Mouse (Mus musculus) gastrocnemius, postnatal 25 days (tissue): ENCODE measurements around the gene Slc29a1. TPM values are rescaled to one million over a fixed set of nuclear protein-coding genes. Genes with fewer than 3 reads are reported as not detected.

Experiments used
- DNase-seq: peaks from one replicate; pipeline ENCODE4 v3.0.0; 2022
- total RNA-seq, 2 experiments: library from RNA; stranded (reverse); gene quantifications; 1 replicate in 1 of 2; 2 replicates in 1 of 2; pipeline ENCODE4 v1.2.3; 2021

Slc29a1 gene
- total RNA-seq, 2 experiments from 2014 or later, result 41.4 to 42.2 TPM

DNA sequence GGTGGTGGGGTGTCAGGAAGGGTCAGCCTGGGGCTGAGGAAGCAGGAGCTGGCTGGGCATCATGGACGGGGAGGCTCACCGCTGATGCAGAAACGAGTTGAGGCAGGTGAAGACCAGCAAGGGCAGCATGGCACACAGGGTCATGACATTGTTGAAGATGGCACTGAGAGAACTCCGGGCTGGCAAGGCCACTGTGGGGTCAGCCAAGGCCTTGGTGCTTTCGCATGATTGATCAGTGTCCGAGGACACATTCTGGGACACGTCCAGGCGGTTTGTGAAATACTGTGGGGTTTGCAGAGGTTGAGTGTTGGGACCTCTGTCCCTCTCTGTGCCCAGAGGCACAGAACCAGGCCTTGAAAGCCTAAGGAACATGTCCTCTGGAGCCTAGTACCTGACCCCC lies 9.6 kb downstream of the Slc29a1 start:
- no peak for DNase-seq

DNA sequence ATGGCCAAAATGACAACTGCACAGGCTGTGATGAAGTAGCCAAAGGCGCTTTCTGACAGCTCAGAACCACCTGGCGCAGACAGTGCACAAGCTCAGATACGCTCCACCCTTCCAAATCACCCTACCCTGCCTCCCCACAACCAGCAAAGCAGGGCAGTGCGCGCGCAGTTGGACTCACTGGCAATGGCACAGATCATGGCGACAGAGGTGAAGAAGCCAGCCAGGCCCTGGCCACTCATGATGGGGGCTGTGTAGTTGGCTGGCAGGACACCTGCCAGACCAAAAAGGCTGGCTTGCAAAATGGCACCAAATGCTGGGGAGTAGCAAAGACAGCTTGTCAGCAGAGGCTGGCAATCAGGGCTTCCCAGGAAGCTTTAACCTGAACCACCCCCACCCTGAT lies 10.2 kb downstream of the Slc29a1 start:
- no peak for DNase-seq

DNA sequence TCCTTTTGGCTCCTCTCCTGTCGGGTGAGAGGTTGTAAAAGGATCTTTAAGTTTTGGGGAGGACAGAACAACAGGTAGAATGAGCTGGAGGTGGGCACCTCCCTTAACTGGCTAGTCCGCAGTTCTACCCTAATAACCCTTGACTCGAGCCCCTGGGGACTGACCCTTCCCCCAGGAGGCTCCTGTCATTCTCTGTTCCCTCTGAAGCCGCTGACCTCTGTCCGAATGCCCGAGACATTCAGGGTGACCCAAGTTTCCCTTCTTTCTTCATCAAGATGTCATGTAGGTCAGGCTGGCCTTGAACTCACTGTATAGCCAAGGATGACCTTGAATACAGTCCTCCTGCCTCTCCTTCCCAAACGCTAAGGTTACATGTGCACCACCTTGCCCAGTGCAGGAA lies 11.0 kb downstream of the Slc29a1 start:
- no peak for DNase-seq

DNA sequence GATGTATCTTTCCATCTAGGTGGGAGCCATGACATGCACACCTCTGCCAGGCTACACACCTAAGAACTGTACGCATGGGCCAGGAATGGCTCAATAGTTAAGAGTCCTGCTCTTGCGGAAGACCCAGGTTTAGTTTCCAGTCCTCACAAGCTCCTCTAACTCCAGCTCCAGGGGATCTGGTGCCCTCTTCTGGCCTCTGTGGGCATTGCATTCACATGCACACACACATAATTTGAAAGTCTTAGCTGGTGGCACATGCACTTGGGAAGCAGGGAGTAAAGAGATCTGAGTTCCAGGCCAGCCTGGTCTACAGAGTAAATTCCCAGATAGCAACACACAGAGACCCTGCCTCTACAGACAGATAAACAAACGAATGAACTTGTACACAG lies 13.0 kb downstream of the Slc29a1 start:
- DNase-seq, result no peak

DNA sequence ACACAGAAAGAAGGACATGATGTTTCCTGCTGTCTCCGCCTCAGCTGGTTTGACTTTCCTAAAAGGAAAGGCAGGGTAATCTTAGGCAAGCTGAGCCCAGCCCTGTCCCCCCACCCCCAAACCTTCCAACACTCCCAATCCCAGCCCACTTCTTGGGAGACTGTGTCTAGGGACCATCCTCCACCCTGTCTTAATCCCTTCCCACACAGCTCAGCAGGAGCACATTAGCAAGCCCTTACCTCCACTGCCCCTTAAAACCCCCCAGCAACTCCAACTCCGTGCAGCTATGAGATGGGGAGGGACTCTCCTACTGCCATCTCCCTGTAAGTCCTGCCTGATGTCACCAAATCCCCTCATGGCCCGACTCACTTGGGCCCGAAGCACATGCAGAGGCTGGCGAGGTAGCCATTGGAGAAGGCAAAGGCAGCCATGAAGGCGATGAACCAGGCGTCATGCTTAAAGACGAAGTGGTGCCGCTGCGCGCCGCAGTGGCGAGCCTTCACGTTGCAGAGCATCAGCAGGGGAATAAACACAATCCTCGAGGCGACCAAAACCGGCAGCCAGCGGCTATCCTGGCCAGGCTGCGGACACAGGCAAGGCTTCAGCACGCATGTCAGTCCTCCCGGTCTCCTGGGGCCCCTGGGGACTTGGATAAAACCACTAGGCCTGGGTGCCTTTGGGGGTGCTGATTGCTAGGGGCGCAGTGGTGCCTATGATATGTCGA lies 13.5 kb downstream of the Slc29a1 start:
- no peak for DNase-seq

DNA sequence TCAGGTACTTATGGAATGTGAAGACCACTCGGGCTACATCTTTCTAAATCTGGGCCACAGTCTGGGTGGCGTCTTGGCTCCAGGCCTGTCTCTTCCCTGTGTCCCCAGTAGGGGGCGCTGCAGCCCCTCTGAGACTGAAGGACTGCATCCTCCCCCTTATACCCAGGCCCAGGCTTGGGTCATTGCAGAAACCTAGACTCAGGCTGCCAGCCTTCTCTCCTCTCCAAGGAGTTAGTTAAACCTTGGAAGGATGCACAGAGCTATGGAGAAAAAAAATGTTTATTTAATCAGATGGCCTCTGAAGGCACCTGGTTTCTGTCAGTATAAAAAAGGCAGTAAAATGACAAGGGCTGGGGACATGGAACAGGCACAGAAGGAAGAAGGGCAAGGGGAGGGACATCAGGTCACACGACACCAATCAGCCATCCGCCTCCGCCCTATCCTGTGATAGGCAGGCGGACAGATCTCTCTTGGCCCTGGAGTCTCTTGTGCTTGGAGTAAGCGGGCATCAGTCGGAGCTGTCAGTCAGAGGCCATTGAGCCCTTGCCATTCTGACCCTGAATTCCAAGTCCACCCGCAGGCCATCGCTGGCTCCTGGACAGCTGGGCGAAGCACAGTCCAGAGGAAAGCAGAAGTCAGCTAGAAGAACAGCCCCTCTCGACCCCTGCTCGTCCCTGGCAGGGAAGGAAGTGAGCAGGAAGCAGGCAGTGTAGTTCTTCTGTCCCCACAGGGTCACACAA lies 14.3 kb downstream of the Slc29a1 start:
- peak; percentile 80 for DNase-seq

DNA sequence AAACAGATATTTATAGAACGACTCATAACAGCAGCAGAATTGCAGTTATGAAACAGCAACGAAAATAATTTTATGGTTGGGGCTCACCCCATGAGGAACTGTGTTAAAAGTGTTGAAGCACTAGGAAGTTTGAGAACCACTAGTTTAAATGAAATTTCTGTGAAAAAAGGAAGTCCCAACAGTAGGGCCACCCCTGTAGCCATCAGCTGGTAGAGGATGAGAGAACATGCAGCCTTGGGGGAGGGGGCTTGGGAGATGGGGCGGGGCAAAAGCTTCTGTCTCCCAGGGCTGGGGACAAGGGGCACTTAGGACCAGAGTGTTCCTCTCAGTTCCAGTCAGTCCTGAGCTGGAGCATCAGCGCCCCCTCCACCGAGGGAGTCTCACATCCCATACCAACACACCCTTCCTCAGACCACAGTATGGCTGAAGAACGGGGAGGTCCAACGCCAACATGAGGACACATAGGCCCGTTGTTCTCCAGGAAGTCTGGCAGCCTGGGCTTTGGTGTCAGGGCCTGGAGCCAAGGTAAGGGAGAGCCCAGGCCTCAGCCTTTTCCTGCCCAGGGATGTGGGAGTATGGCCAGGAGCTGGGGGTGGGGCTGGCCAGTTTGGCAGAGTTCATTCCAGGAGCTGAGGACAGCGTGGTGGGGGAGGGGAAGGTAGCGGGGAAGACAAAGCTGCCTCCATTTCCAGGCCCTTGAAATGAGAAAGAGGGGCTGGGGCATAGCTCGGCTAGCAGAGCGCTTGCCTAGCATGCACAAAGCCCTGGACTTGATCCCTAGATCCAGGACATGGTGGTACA lies 15.1 kb downstream of the Slc29a1 start:
- peak; percentile 91 for DNase-seq

DNA sequence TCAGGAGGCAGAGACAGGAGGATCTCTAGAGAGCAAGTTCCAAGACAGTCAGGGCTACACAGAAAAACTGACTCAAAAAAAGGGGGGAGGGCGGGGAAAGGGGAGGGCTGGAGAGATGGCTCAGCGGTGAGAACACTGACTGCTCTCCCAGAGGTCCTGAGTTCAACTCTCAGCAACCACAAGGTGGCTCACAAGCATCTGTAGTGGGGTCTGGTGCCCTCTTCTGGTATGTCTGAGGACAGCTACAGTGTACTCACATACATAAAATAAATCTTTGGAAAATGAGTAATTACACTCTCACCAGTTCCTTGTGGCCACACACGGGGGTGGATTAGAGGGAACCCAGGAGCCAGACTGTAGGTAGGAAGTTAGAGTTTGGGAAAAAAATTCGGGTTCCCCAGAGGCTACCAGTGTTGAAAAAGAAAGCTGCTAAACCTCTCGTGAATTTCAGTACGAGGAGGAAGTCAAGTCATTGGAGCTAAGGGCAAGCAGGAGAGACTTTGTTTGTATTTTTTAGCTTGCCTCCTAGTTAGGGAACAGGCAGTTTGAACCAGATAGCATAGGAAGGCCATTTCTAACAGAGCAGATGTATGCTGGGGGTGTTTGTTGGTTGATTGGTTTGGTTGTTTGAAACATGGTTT lies 16.6 kb downstream of the Slc29a1 start:
- DNase-seq, result no peak

DNA sequence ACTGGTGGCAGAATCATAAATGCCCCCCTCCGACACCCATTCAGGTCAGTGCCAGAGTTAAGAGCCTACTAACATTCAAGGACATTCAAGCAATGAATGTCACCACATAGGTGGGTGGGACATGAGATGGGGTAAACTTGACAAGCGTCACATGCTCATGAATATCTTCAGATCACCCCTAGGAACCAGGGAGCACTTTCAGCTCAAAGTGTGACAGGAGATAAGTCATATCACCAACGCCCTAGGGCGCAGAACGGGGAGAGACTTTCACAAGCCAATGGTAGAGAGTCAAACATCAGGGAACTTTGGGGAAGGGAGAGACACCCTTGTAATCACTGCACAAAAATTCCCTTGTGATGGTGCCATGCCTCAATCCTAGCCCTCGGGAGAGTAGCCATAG lies 17.2 kb downstream of the Slc29a1 start:
- no peak for DNase-seq

DNA sequence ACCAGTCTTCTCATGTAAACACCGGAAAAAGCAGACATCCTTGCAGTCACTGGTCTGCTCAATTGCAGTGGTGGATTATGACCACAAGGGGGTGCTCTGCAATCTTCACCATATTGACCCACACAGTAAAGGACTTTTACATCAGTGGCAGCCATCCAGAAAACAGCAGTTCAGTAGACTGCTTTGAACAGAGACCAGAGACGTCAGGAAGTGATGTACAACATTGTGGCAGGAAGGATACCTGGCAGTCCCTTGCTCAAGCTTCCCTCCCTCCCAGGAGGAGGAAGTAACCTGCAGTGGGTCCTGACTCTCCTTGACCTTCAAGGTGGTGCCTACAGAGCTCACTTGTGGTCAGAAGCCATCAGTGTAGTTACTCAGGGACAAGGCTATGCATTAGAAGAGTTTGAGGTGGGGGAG lies 17.8 kb downstream of the Slc29a1 start:
- DNase-seq, result peak; percentile 43

DNA sequence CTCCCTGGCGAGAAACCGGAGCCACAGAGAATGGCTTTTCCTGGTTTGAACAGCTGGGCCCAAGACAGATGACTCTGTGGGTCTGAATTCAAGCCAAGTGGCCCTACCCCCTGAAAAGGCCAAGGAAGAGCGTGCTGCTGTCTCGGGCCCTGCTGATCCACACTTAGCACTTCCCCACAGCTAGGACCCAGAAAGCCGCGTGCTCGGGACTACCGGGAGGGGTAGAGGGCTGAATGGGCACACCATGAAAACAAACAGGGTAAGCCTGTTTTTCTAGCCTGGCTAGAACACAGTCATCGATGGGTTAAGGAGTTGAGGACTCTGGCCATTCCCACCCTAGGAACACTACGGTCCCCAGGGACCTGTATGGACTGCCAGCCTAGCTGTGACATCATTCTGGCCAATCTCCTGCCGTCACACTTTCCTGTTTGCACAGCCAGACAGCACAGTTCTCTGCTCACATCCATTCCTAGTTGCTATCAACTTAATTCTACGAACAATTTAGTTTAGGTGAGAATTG lies 18.4 kb downstream of the Slc29a1 start:
- peak; percentile 44 for DNase-seq

DNA sequence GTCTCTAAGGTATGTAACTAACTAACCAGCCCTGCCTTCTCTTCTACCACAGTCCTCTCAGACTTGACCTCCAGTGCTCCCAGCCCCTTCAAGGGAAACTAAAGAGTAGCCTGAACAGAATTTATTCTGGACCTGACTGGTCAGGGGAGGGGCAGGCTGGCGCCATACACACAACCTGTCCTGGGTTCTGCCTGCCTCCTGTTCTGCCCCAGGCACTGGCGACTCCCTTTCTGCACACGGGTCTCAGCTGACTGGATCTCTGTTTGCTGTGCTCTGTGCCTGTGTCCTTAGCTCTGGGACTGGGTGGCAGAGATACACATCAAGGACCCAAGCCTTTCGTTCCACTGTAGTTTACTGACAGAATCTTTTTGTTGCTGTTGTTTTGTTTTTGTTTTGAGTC lies 19.9 kb downstream of the Slc29a1 start:
- DNase-seq, result no peak

DNA sequence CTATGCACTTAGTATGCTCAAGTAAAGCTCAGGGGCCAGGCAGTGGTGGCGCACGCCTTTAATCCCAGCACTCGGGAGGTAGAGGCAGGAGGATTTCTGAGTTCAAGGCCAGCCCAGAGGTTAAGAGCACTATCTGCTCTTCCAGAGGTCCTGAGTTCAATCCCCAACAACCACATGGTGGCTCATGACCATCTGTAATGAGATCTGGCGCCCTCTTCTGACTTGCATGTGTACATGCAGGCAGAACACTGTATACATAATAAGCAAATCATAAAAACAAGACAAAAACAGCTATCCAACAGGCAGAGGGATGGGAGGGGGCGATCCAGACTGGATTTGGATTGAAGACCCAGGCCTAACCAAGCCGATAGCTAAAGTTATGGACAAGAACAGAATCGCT lies 20.6 kb downstream of the Slc29a1 start:
- no peak for DNase-seq

DNA sequence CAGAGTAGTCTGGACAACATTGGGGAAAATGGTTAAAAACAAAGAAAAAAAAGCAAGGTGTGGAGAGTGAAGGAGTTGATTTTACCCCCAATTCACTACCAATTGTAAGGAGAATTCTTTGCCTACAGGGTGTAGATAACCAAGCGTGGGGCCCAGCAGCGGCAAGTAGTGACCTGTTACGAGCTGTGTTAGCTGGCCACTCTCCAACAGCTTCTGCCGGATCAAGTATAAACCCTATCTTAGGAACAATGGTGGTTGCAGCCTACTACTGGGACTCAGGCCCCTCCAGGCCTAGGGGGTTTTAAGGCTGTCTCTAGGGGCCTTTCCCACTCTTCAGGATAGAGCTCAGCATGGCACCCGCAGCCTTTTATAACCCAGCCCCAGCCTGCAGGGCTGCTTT lies 21.2 kb downstream of the Slc29a1 start:
- DNase-seq, result no peak

DNA sequence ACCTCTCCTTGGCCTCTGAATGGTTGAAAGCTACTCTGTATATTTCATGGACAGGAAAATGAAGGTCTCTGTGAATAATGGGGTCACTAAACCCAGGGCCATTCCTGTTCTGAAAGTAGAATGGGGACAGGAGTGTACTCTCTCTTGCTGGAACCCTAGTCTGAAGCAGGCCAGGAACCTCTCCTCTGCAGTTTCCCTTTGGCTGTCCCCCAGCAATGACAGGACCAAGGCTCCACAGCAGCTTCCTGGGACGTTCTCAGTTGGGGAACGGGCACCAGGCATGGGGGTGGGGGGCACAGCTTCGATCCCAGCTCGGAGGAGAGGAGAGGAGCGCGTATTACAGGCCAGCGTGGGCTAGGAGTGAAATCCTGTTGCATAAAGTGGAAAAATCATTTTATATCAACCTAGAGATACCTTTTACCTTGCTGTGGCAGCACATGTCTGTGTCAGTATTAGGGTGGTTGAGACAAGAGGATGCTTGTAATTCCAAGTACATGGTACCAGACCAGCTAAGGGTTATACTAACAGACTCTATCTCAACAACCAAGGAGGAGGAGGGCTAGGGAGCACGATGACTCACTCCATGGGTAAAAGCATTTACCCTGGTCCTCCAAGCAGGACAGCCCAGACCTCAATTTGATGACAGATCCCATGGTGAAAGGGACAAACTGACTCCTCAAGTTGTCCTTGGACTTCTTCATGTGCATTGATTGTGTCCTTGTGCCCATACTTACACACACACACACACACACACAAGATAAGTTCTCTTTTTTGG lies 24.1 kb downstream of the Slc29a1 start:
- DNase-seq, result no peak

DNA sequence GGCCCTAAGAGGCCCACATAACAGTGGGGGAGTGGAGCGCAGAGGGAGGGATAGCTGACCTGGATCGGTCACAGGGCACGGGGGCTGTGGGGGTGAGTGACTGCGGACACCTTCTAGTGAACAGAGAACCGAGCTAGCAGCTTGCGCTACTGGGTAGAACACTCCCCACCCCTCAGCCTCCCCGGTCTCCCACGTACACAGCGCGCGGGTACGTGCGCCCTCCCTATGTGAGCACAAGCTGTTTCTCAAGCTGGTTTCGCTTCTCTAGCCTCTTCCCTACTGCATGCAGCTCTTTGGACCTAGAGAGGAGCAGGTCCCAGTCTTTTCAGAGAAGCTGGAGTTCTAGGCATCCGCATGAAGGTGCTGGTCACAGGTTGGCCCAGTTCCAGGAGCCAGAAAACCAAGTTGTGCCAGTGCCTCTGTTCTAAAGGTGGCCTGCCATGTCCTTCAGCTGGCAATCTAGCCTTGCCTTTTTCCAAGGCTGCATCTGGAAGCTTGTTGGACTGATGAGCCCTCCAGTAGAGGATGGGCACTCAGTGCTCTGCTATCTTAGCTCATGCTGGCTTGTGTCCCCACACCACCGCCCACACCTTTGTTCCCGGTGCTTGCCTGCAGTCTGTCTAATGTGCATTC lies 25.2 kb downstream of the Slc29a1 start:
- DNase-seq, result no peak

DNA sequence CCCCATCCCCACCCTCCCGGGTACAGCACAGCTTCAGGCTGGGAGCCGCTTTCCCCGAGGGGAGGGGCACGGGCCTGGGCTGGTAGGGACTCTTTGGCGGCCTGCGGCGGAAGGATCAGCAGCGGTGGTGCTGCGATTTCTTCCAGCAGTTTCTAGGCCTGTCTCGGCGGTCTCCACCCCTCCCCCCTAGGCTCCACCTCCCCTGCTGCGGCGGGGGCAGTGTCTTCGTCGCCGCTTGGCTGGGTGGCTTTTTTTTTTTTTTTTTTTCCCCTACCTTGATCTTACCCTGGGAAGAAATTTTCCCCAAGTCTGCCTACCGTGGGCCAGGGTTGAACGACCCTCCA lies 25.7 kb downstream of the Slc29a1 start:
- DNase-seq, result peak; percentile 97

DNA sequence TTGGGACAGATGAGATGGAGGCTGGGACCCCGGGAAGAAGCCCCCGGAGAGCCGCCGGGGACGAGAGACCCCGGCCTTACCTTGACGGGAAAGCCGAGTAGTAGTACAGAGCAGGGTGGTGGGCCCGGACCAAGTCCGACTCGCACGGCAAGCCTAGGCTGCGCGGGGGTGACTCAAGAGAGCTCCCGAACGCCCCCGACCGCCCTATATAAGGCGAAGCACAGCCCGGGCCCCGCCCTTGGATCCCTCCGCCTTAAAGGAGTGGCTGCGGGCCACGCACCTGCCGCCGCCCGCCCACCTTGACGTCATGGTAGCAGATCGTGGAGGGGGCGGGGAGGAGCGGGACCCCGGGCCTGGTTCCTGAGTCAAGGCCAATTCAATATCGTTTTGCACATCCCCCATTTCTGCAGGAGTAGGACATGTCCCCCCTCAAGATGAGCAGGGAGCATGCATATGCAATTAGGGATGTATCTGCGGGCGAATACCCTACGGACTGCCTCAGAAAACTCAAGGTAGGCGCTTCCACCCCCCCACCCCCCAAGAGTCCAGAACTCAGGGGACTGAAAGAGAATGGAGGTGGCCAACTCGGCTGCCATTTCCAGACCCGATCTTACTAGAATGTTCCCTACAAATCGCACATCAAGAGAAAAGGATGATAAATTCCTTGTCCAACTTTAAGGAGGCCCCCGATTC lies 26.2 kb downstream of the Slc29a1 start, which contains the start of gene Hsp90ab1:
TSS of gene Hsp90ab1 (minus strand) at position 185 of the 693 bp plus-strand sequence.
- peak; percentile 97 for DNase-seq

DNA sequence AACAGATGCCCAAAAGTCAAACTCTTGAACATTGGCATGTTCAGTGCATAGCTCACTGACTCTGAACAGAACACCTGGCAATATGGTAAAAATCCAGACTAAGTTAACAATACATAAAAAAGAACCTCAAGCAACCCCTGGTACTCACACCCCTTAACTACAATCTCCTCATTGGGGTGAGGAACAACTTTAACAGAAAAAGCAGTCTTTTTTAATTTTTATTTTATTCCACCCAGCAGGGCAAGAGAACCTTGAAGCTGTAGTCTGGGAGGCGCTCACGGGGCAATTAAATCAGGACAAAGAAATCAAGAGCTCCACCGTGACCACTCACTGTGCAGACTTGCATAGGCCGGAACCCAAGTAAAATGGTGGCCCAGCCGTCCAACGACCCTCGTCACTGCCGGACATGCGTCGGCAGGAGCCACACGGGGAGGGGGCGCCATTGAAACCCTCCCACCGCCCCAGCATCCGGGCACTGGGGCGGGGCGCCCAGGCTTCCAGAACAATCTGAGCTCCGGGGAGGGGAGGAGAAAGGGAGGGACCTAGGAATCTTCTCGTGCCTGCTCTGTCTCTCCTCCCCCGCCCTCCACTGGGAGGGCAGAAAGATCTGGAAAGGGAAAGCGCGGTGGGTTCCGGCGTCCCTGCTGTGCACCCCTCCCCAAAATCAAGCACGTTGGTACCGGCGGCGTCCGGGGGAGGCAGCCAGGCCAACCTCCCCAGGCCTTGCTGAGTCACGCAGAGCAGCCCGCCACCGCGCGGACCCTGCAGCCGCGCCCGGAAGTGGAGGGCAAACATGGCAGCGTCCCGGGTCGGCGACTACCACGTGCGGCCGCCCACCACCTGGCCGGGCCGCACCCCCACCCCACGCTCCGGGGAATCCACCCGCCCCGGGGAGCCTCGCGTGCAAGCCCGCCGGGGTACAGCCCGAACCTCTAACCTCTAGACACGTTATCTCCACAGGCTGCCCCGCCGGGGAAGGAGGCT lies 27.0 kb downstream of the Slc29a1 start:
- peak; percentile 82 for DNase-seq
